Mouse (Mus musculus) adrenal gland, postnatal 10 days (tissue): ENCODE results near the gene Susd5. TPM values are rescaled to one million over a fixed set of nuclear protein-coding genes. Genes with fewer than 3 reads are reported as not detected.

Source experiments
- DNase-seq: peaks from one replicate; pipeline ENCODE4 v3.0.0; 2021; ENCODE audit warnings: mixed read lengths
- long read RNA-seq, 2 experiments: library from polyadenylated mRNA; stranded (forward); transcript quantifications; one replicate each; pipeline ENCODE4 v2.0.0; 2021
- total RNA-seq, 2 experiments: library from RNA; stranded (reverse); gene quantifications; 2 replicates each; pipeline ENCODE4 v1.2.3; 2021

Gene Susd5
- total RNA-seq: 1 to 10 TPM; 1.3 to 1.8 TPM
- long read RNA-seq, experiment 1, full-length matches to known transcripts: 2 of 3 reads
- long read RNA-seq, experiment 1, partial matches to known transcripts: 0 of 3 reads
- long read RNA-seq, experiment 1, other reads (novel, unspliced or antisense): 1 of 3 reads
- long read RNA-seq, experiment 2, full-length matches to known transcripts: 3 of 3 reads
- long read RNA-seq, experiment 2, partial matches to known transcripts: 0 of 3 reads
- long read RNA-seq, experiment 2, other reads (novel, unspliced or antisense): 0 of 3 reads

DNA sequence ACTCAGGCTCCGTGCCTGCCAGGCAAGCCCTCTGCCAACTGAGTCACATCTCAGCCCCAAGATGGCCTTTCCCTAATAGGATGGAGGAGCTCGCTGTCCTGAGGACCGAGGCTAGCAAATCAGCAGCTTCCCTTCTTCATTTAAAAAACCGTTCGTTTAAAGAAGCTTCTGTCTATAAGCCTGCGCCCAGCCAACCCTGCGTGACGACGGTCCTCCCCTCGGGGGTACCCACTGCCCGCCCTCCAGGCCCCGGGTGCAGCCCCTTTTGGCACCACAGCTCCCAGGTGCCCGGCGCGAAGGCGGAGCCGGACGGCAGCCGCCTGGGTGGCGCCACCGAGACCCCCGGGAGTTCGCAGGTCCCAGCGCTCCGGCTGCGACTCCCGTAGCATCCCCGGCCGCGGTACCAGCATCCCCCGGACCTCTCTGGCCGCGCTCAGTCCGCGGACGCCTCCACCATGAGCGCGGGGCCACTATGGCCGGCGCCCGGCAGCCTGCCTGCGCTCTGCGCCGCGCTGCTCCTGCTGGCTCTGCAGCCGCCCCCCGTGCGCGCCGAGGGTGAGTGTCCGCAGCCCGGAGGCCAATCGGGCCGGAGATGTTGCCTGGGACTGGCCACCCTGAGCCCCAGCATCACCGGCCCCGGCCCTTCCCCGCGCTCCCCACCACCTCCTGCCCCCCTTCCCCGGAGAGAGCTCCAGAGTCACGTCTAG, at the start of gene Susd5:
Gene Susd5, plus strand, starts transcription at position 51 of the 707 bp plus-strand sequence.
- DNase-seq: no peak

DNA sequence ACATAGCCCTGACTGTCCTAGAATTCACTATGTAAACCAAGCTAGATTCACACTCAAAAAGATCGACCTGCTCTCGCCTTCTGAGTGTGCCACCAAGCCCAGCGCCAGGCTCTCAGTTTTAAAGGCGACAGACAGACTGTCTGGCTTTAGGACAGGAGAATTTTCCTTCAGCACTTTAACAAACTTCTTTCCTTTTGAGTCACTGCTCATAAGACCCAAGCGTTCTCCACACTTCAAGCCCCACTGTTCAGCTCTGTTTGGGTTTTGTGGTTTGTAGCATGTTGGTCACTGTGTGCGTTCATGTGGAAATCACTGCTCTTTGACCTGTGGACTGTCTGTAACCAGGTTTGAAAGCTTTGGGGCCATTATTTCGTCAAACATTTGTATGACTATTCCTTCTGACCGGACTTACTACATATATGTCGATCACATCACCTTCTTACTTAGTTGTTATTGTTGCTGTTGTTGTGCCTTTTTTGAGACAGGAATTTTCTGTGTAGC, 49.0 kb upstream of the Susd5 start:
- no peak for DNase-seq

DNA sequence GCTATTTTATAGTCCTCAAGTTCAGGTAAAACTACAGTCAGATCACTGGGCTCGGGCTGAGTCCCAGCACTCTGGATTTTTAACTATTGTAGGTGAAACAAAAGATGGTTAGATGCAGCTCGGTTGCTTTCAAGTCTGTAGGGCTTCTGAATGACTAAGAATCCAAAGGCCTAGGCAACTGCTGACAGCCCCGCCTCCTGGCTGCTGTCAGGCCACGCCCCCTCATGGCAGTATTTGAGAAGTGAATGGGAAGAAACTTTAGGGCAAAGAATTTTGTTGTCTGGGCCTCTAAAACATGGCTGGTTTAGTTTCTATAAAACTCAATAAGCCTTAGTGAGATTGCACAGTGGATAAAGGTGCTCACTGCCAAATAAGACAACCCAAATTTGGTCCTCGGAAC, 47.4 kb upstream of the Susd5 start:
- no peak for DNase-seq

DNA sequence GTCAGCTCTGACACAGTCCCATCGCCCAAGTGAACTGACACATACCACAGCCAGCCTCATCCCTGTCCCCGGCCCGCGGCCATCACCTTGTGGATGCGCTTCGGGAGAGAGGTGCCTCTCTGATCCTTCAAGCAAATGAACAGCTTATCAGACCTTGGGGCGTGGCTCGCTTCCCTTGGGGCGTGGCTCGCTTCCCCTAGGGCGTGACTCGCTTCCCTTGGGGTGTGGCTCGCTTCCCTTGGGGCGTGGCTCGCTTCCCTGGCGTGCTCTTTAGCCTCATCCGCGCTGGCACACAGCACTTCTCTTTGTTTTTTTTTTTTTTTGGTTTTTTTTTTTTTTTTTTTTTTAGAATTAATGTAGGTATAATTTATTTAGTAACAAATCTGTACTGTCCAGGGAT, 45.7 kb upstream of the Susd5 start:
- DNase-seq: no peak

DNA sequence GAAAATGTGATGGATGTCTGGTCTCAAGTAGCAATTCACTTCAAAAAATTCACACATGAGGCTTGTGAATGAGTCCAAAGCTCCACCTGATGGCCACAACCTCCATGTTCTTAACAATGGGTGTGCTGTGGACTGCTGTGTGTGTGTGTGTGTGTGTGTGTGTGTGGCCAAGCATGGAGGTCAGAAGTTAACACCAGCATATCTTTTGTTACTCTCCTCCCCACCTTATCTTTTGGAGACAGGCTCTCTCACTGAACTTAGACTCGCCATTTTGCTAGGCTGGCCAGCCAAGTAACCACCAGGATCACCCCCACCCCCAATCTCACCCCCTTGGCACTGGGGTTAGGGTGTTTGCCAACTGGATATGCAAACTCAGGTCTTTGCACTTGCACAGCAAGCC, 42.9 kb upstream of the Susd5 start:
- no peak for DNase-seq

DNA sequence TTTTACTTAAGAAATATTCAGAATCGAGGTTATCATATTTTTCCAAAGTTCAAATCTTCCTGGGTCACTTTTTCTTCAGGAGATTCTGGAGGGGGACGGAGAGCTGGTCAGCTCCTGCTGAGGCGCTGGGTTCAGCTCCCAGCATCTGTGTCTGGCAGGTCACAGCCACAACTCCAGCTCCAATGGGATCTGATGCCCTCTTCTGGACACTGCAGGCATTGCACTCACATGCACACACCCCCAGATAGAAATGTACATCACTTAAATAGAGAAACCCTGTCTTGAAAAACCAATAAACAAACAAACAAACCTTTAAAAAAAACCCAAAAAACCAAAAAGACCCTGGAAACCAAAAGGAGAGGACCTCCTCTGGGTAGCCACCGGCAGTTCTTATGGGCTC, 41.2 kb upstream of the Susd5 start:
- DNase-seq: no peak

DNA sequence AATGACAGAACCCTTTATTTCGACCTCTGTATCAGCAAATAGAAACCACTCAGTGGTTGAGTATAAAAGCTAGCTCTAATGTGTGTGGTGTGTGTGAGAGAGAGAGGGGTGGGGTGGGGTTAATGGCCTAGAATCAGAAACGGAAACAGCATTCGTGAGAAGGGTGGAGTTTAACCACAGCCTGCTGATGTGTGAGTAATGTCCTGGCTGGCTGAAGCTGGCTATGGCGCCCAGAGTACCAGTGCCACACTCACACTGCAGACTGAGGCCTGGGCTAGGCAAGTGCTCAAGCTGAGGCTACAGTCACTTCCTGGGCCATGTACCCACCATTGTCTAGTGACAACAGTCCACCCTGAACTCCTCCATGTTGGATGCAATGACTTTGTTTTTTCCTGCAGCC, 40.5 kb upstream of the Susd5 start:
- DNase-seq: no peak

DNA sequence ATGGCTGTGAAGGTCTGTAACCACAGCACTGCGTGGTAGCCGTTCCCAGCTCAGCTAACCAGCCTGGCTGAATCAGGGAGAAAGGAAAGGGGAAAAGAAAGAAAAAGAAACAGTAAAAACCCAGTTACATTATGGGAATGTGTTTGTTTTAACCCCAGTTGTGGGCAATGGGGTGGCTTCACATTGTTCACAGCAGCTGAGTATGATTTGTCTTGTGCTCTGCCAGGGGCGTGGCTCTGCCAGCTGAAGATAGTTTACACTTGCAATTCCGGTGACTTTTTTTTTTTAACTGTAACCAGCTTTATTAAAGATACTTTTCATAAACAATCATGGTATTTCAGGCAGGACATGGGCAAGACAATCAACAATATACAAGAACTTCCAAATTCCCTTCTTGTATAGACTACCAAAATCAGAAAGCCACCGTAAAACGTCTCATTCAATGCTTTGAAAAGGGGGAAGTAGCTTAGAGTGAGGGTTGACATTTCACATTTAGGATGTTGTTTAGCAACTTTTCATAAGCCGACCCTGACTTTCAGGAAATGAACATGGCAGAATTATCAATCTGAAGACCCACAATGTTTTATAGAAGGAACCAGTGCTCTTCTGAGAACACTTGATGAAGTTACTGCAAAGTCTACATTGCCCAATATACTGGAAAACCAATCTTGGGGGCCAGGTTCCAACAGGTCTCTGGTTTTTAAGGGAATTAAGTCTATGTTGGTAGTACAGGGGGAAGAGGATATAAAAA, 37.8 kb upstream of the Susd5 start:
- DNase-seq: no peak

DNA sequence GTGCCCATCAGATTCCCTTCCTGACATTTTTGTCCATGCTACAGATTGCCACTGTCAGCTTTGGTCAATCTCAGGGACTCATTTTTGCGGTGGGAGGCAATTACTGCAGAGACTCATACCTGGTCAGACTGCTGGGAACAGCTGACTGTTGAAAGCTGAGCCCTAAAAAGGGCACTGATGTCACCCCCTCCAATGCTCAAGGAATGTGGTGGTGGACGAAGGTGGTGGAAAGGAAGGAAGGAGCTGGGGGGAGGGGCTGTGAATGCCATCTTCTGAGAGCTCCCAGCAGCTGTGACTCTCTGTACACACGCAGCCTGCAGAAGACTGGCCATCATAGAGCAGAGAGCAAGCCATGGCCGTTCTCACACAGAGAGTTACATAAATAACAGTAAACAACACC, 34.8 kb upstream of the Susd5 start:
- no peak for DNase-seq

DNA sequence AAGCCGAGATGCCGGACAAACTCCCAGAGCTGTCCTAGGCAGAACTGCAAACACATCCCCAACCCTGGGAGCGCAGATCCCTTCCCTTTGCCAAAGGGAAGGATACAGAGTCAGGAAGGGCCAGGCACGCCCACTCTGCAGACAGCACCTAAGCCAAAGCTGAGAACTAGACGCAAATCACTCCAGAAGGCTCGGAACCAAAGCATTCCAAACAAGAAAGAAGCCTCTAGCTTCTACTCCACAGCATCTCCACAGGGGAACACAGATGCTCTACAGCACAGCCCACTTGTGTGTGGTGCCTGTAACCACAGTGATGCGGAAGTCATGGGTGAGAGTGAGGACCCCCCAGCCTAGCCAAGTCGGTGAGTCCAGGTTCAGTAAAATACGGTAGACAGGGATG, 31.8 kb upstream of the Susd5 start:
- DNase-seq: no peak

DNA sequence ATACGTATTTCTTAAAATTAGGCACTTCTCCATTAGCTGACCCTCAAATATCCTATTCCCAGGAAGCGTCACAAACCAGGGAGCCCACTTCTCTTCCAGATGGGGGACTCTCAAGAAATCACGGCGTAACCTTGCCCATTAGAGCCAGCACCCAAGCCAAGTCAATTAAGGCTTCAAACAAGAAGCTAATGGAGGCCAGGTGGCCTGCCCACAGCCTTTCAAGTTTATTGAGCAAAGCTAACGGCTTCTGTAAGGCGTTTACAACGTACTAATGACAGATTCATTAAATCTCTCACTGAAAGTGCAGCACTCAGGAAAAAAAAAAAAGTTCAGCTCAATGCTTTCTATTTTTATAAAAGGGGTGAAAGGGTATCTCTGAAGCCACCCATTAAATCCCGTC, 31.1 kb upstream of the Susd5 start:
- DNase-seq: no peak

DNA sequence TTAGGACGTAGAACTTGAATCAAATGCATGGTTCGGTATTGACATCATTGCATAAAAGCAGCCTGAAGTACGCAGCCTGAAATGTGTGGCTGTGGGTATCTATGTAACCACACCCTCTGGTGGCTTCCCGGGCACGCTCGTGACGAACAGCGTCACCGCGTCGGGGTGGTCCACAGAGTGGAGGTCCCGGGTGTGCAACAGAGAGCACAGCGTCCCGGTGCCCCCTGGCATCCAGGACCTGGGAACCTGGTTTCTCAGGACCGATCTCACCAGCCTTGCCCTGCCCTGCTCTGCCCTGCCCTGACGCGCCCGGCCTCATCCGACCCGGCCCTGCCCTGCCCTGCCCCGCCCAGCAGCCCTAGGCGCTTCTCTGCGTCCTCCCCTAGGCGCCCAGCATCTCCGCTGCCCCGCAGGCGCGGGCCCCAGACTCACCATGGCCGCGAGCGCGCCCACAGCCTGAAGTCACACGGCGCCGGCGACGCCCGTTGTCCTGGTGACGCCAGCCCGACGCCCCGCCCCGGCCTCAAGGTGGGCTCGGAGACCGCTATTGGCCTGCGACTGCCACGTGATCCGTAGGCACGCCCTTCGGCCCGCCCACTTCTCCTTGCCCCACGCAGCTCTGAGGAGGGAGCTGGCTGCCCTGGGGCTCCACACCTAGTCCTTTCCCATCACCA, 30.5 kb upstream of the Susd5 start:
- DNase-seq: peak; percentile 74

DNA sequence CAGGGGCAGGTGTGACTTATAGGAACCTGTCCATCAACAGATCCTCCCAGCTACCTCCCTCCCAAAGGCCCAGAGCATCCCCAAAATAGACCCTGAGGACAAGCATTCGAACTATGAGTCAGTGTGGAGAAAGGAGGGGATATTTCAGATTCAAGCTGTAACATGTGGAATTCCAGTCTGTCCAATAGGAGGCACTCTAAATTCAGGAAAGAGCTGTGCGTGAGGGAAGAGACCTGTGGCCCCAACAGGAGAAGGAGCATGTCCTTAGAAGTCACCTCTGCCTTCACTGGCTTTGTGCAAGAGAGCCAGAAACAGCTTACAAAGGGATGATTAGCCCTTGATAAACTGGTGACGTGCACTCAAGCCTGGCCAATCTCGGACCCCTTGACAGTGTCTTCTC, 16.0 kb upstream of the Susd5 start:
- no peak for DNase-seq

DNA sequence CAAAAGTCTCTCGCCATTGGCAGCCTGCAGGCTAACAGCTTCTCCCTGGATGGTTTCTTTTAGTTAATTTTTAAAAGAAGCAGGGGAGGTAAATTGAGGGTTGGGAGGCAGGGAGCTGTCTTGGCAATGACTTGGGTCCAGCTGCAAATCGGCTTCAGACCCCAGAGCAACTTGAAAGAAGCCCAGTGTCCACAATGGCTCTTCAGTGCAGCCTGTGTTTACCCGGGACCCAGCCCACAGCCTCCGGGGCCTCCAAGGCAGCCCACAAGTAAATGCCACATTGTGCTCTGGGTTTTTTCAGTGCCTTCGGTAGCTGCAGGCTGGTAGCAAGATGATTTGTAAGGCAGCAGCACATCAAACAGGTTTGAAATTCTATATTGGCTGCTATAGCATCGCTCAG, 14.4 kb upstream of the Susd5 start:
- DNase-seq: no peak

DNA sequence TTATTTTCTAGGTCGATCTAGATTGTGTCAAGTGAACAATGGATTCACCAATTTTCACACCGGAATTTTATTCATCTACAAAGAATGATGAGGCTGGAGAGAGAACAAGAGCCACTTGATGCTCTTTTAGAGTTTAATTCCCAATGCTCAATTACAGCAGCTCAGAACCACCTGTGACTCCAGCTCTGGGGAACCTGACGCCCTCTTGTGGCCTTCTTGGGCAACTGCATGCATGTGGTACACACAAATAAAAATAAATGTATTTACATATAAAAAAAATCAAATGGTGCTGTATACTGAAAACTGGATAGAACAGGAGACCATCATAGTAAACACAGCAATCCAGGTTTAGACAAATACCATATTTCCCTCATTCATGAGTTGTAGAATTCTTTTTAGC, 12.5 kb upstream of the Susd5 start:
- no peak for DNase-seq

DNA sequence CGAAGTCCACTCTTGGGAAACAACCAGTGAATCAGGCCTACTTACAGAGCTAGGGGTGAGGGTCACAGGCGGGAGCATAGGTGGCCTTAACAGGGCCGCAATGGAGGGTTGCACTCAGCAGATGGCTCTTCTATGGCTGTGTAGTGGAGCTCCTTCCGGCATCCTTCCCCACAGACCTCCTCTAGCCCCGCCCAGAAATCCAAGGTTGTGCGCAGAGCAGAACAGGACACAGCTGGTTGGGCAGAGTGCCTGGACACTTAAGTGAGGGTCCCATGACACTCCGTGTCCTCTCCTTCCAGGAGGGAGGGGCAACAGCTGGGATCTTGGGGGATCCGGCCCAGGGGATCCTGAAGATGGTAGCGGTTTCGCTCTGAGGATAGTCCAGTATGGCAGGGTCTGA, 10.9 kb upstream of the Susd5 start, which contains the start of gene Fbxl2:
Gene Fbxl2, minus strand, starts transcription at position 164 of the 400 bp plus-strand sequence.
- DNase-seq: no peak

DNA sequence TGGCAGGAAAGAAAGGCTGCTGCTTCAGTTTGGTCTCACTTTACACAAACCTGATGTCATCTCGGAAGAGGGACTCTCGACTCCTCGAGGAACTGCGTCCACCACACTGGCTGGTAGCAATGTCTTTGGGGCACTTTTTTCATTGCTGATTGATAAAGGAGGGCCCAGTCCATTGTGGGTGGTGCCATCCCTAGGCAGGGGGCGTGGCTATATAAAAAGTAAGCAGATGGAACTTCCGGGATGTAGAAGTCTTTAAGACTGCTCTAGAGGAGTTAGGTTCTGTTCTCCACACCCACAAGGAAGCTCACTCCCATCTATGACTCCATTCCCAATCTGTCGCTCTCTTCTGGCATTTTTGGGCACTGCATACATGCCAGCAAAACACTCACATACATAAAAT, 10.3 kb upstream of the Susd5 start:
- no peak for DNase-seq

DNA sequence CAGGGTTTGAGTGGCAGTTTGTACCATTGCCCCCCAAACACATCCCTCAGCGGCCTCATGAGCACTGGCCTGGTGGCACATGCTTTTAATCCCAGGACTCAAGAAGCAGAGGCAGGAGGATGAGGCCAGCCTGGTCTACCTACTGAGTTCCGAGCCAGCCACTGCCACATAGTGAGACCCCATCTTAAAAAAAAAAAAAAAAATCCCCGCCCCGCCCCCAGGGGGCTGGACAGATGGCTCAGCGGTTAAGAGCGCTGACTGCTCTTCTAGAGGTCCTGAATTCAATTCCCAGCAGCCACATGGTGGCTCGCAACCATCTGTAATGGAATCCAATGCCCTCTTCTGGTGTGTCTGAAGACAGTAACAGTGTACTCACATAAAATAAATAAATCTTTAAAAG, 6.8 kb upstream of the Susd5 start:
- DNase-seq: no peak

DNA sequence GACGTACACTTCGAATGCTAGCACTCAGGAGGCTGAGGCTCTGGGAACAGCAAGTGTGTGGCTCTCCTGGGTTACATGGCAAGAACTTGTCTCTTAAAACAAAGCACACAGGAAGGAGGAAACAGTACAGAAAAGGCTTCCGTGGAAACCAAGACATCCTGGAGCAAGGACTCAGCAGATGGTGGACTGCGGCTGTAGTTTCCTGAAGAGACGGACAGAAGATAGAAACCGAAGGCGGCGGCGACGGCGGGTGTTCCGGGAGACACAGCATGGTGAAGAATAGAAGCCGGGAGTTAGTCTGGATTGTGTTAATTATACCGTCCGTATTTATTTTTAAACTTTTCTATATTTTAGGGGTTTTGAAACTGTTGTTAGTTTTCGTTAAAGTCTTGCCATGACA, 6.2 kb upstream of the Susd5 start:
- no peak for DNase-seq

DNA sequence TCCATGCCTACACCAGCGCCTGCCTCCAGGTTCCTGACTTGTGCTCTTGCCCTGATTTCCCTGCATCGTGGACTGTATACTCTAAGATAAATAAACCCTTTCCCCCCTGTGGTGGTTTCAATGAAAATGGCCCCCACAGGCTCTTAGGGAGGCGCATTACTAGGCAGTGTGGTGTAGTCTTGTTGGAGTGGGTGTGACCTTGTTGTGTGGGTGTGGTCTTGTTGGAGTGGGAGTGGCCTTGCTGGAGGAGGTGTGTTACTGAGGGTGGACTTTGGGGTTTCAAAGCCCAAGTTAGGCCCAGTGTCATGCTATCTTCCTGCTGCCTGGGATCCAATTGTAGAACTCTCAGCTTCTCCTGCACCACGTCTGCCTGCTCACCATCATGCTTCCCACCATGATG, 4.9 kb upstream of the Susd5 start:
- no peak for DNase-seq

DNA sequence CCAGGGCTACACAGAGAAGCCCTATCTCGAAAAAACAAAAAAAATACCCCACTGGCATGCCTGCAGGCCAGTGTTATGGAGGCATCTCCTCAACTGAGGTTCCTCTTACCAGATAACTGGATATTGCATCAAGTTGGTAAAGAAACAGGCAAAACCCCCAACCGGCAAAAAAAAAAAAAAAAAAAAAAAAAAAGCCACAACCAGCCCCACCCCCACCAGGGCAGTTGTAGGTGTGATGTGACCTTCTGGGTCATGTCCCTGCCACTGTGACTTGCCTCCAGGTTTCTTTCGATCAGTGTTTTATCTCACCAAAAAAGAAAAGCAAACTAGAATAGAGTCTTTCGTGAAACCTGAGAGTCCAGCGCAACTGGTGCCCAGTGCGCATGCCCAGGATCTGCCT, 4.1 kb upstream of the Susd5 start:
- DNase-seq: no peak

DNA sequence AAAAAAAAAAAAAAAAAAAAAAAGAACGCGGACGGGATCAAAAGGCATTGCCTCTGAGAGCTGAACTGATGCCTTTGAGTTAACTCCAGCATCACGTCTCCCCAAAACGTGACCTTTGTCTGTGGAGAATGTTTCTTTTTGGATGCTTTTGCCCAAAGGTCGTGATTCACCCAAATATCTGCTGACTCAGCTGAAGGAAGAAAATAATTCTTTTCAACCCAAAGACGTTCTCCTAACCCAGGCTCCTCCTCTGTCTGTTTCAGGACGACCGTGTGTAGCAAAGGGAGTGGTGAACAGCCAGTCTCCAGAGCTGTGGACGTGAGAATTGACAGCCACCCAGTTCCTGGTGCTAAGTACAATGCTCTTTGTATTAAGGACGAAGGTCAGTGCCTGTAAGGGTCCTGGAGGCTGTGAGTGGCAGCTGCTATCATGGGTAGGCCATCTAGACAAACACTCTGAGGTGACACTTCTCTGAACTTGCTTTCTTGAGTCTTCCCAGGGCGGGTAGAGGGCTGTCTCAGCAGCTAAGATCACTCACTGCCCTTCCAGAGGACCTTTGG, 11.6 kb downstream of the Susd5 start:
- no peak for DNase-seq
